Mouse (Mus musculus) erythroblast, embryonic 14.5 days (primary cell): Measurements from ENCODE around the gene Eif3f.

ENCODE experiments used
- GATA1 ChIP-seq: IDR thresholded peaks from 2 replicates; pipeline ENCODE4 v1.6.1; 2012; ENCODE audit warnings: low read length, inconsistent platforms, mixed read lengths
- TAL1 ChIP-seq: IDR thresholded peaks from 3 replicates; pipeline ENCODE4 v1.6.1; 2012; ENCODE audit warnings: low read length, inconsistent platforms, mixed read lengths

DNA sequence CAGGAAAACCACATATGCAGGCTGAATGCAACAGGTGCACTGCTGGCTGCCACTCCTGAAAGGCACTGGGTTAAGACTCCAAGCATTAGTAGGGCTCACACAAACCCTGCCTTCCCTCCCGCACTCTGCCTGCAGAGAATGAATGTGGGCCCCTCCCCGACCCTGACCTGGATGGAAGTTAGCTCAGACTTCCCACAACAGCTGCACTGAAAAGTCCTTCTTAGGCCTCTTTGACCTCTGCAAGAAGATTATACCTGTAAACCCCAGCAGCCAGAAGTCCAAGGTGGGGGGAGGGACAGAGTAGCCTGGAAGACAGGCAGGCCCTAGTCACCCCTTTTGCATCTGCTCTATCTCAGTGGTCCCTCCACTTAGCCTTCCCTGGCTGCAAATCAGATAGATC lies 15.1 kb downstream of the Eif3f start:
- no peak for TF ChIP-seq GATA1
- no peak for TF ChIP-seq TAL1
